Comparison of ENCODE assay signal across 30 mouse cellular contexts in genomic region chr10:128972841-128973240, GRCm38 (mm10). TPM values are rescaled to one million over a fixed set of nuclear protein-coding genes. Genes with fewer than 3 reads are reported as not detected.
"Had no signal": no experiment of that assay in that cellular context is flagged by ENCODE, and none has a peak within 500 bp of the region (broad histone marks: within the 10 kb centered on the region; RNA-seq: fewer than 3 reads in every experiment).

No protein-coding gene starts in this region.

- H3K9me3 ChIP-seq: limb, embryonic 12.5 days; limb, embryonic 15.5 days; lung, embryonic 15.5 days; midbrain, embryonic 10.5 days; midbrain, embryonic 13.5 days; neural tube, embryonic 13.5 days had no signal

- H3K9ac ChIP-seq: limb, embryonic 12.5 days; limb, embryonic 15.5 days; liver, embryonic 14.5 days; lung, embryonic 15.5 days; midbrain, embryonic 13.5 days; neural tube, embryonic 13.5 days had no signal

- H3K4me3 ChIP-seq: limb, embryonic 12.5 days; limb, embryonic 15.5 days; lung, embryonic 15.5 days; megakaryocyte, embryonic 14.5 days; midbrain, embryonic 10.5 days; midbrain, embryonic 13.5 days; myocyte; neural tube, embryonic 13.5 days had no signal

- H3K4me2 ChIP-seq: limb, embryonic 12.5 days; limb, embryonic 15.5 days; lung, embryonic 15.5 days; midbrain, embryonic 13.5 days; neural tube, embryonic 13.5 days had no signal

- ATAC-seq: midbrain, embryonic 13.5 days; midbrain, embryonic 16.5 days had no signal

- H3K27me3 ChIP-seq: limb, embryonic 12.5 days; limb, embryonic 15.5 days; lung, embryonic 15.5 days; megakaryocyte, embryonic 14.5 days; midbrain, embryonic 13.5 days; neural tube, embryonic 13.5 days had no signal

- H3K36me3 ChIP-seq: limb, embryonic 12.5 days; limb, embryonic 15.5 days; lung, embryonic 15.5 days; midbrain, embryonic 10.5 days; midbrain, embryonic 13.5 days; neural tube, embryonic 13.5 days had no signal

- H3K4me1 ChIP-seq: midbrain, embryonic 10.5 days; midbrain, embryonic 13.5 days; neural tube, embryonic 13.5 days had no signal

- H3K27ac ChIP-seq: limb, embryonic 12.5 days; limb, embryonic 15.5 days; liver, embryonic 14.5 days; lung, embryonic 15.5 days; midbrain, embryonic 10.5 days; midbrain, embryonic 13.5 days; neural tube, embryonic 13.5 days had no signal

- DNase-seq: kidney, adult 11 months; kidney, adult 8-10 months; kidney, postnatal 14 days; kidney, postnatal 4 days; left cerebral cortex, postnatal 4 days; lung, adult 18-20 months; lung, postnatal 10 days; lung, postnatal 36 days; thymus, postnatal 36 days had no signal

RNA-seq across cellular contexts. Expression of gene Mettl7b, which starts 12.1 kb away (rescaled TPM):
- total RNA-seq: layer of hippocampus, adult 18-20 months; layer of hippocampus, postnatal 14 days; left cerebral cortex, adult 8-10 months; left cerebral cortex, postnatal 14 days; left cerebral cortex, postnatal 4 days; monocyte, adult 5-6 weeks; neutrophil, adult 5-6 weeks had no signal
- polyA plus RNA-seq: limb, embryonic 12.5 days; liver, embryonic 14.5 days; lung, embryonic 15.5 days; midbrain, embryonic 10.5 days; midbrain, embryonic 13.5 days; midbrain, embryonic 16.5 days; spleen, adult 2 months had no signal

RNA-seq across cellular contexts. Expression of gene Olfr9, which starts 16.4 kb away (rescaled TPM):
- total RNA-seq: layer of hippocampus, adult 18-20 months; layer of hippocampus, postnatal 14 days; left cerebral cortex, adult 8-10 months; left cerebral cortex, postnatal 14 days; left cerebral cortex, postnatal 4 days; monocyte, adult 5-6 weeks had no signal
- polyA plus RNA-seq: kidney, embryonic 16.5 days; limb, embryonic 12.5 days; limb, embryonic 15.5 days; liver, embryonic 14.5 days; lung, embryonic 15.5 days; midbrain, embryonic 10.5 days; midbrain, embryonic 13.5 days; midbrain, embryonic 16.5 days; myocyte; neural tube, embryonic 13.5 days; small intestine, adult 2 months; spleen, adult 2 months; stomach, embryonic 16.5 days; testis, adult 2 months had no signal

RNA-seq across cellular contexts. Expression of gene Olfr763, which starts 37.8 kb away (rescaled TPM):
- total RNA-seq: layer of hippocampus, adult 18-20 months; layer of hippocampus, postnatal 14 days; left cerebral cortex, adult 8-10 months; left cerebral cortex, postnatal 14 days; left cerebral cortex, postnatal 4 days; monocyte, adult 5-6 weeks; neutrophil, adult 5-6 weeks had no signal
- polyA plus RNA-seq: kidney, embryonic 16.5 days; limb, embryonic 12.5 days; limb, embryonic 15.5 days; liver, embryonic 14.5 days; lung, embryonic 15.5 days; midbrain, embryonic 10.5 days; midbrain, embryonic 13.5 days; midbrain, embryonic 16.5 days; neural tube, embryonic 13.5 days; small intestine, adult 2 months; spleen, adult 2 months; stomach, embryonic 16.5 days; testis, adult 2 months had no signal
